Mouse (Mus musculus) fat pad, adult 2 months (tissue): ENCODE measurements around the gene Icam5.
"Not testable (repeated sequence)": the region's sequence is repeated elsewhere in the genome, so short reads cannot be mapped to it uniquely, and the experiment has no call there.

Experiments
- DNase-seq: peaks from one replicate; pipeline ENCODE4 v3.0.0-alpha.2; 2011; ENCODE audit warnings: low read depth, low spot score; ENCODE audit errors: extremely low read depth

The Icam5 gene

GRCm38 (mm10) chr9:21034481-21035085, 2.7 kb downstream of the Icam5 start:
- no peak for DNase-seq

GRCm38 (mm10) chr9:21035586-21035985, 3.7 kb downstream of the Icam5 start:
- no peak for DNase-seq

- no peak for DNase-seq
Measured at GRCm38 (mm10) chr9:21036161-21036560, 4.3 kb downstream of the Icam5 start.

- DNase-seq, result no peak
Measured at GRCm38 (mm10) chr9:21036666-21037065, 4.8 kb downstream of the Icam5 start.

- DNase-seq, result no peak
Measured at GRCm38 (mm10) chr9:21037481-21037891, 5.6 kb downstream of the Icam5 start.

- DNase-seq, result no peak
Measured at GRCm38 (mm10) chr9:21039779-21040178, 7.9 kb downstream of the Icam5 start.

- DNase-seq, result no peak
Measured at GRCm38 (mm10) chr9:21041308-21041707, 9.4 kb downstream of the Icam5 start.

- DNase-seq, result no peak
Measured at GRCm38 (mm10) chr9:21043563-21043962, 11.7 kb downstream of the Icam5 start.

- DNase-seq, result not testable (repeated sequence)
Measured at GRCm38 (mm10) chr9:21044785-21045184, 12.9 kb downstream of the Icam5 start.

GRCm38 (mm10) chr9:21045235-21045634, 13.4 kb downstream of the Icam5 start:
- DNase-seq, result no peak

- no peak for DNase-seq
Measured at GRCm38 (mm10) chr9:21051578-21051977, 19.7 kb downstream of the Icam5 start.

GRCm38 (mm10) chr9:21062928-21063327, 31.1 kb downstream of the Icam5 start:
- no peak for DNase-seq

- no peak for DNase-seq
Measured at GRCm38 (mm10) chr9:21067006-21067684, 35.3 kb downstream of the Icam5 start, which contains the start of gene Zglp1. Gene Zglp1, minus strand, starts transcription at chr9:21067093.

- no peak for DNase-seq
Measured at GRCm38 (mm10) chr9:21072641-21073040, 40.8 kb downstream of the Icam5 start.

GRCm38 (mm10) chr9:21073044-21073840, 41.4 kb downstream of the Icam5 start, which contains the start of the genes Gm49373 and Fdx1l:
Gene Gm49373, minus strand, starts transcription at chr9:21073096.
Gene Fdx1l, minus strand, starts transcription at chr9:21073614.
- no peak for DNase-seq

- DNase-seq, result no peak
Measured at GRCm38 (mm10) chr9:21074173-21074572, 42.3 kb downstream of the Icam5 start.

GRCm38 (mm10) chr9:21075625-21076024, 43.8 kb downstream of the Icam5 start:
- DNase-seq, result no peak

GRCm38 (mm10) chr9:21081127-21081526, 49.3 kb downstream of the Icam5 start:
- no peak for DNase-seq

GRCm38 (mm10) chr9:21083324-21083723, 51.5 kb downstream of the Icam5 start:
- DNase-seq, result no peak
